Mouse (Mus musculus): ENCODE measurements around the gene Fyb.

GRCm38 (mm10) chr15:6557552-6557951 is 34.9 kb downstream of the Fyb start:
- TF ChIP-seq CTCF (IDR thresholded peaks at IDR 0.05; ENCODE audit: borderline replicate concordance, extremely low read depth, insufficient read depth, insufficient read length) (no peak), POLR2A (IDR thresholded peaks at IDR 0.05; ENCODE audit: borderline replicate concordance, extremely low read depth, insufficient read depth, insufficient read length, poor library complexity, severe bottlenecking) (no peak)

Measured in brain, embryonic 14.5 days (tissue).